Mouse (Mus musculus) heart, embryonic 11.5 days (tissue): ENCODE results near the gene Sh2b2. TPM values are rescaled to one million over a fixed set of nuclear protein-coding genes. Genes with fewer than 3 reads are reported as not detected.

Source experiments
- ATAC-seq: fragments of 200-750 bp; cut with Nextera tagmentation; replicated peaks from 2 replicates; pipeline ENCODE4 v1.8.0; 2017; ENCODE audit warnings: moderate library complexity; ENCODE audit not compliant: insufficient number of reproducible peaks, low FRiP score, low TSS enrichment
- H3K27ac ChIP-seq: fragments of 300-500 bp; sonication (generic); 2 replicates; pipeline ENCODE4 v1.5.1; 2014; ENCODE audit warnings: mild to moderate bottlenecking, low read depth, low read length
- H3K27me3 ChIP-seq: fragments of 300-500 bp; sonication (generic); 2 replicates; pipeline ENCODE4 v1.6.1; 2014; ENCODE audit warnings: mild to moderate bottlenecking, low read length, mixed read lengths; ENCODE audit not compliant: control insufficient read depth, insufficient read depth
- H3K36me3 ChIP-seq: fragments of 300-500 bp; sonication (generic); 2 replicates; pipeline ENCODE4 v1.6.1; 2014; ENCODE audit warnings: mild to moderate bottlenecking, low read length, moderate library complexity, mixed read lengths; ENCODE audit not compliant: control insufficient read depth, insufficient read depth
- H3K4me1 ChIP-seq: fragments of 300-500 bp; sonication (generic); 2 replicates; pipeline ENCODE4 v1.6.1; 2014; ENCODE audit warnings: low read length; ENCODE audit not compliant: control insufficient read depth, insufficient read depth
- H3K4me2 ChIP-seq: fragments of 300-500 bp; sonication (generic); 2 replicates; pipeline ENCODE4 v1.6.1; 2014; ENCODE audit warnings: mild to moderate bottlenecking, moderate library complexity
- H3K4me3 ChIP-seq: fragments of 300-500 bp; sonication (generic); 2 replicates; pipeline ENCODE4 v1.5.1; 2014; ENCODE audit warnings: low read depth, low read length
- H3K9ac ChIP-seq: fragments of 300-500 bp; sonication (generic); 2 replicates; pipeline ENCODE4 v1.6.1; 2014; ENCODE audit warnings: mild to moderate bottlenecking, low read depth, low read length, moderate library complexity
- H3K9me3 ChIP-seq: fragments of 300-500 bp; sonication (generic); replicated peaks from 2 replicates; pipeline ENCODE4 v1.6.1; 2016; ENCODE audit warnings: low read length; ENCODE audit not compliant: control insufficient read depth
- WGBS: fragments of 180-500 bp; shearing (Covaris S2); extraction: QIAGEN DNeasy Blood & Tissue Kit; methylation state at CpG from one replicate; pipeline ENCODE4 v1.1.7; 2014; ENCODE audit not compliant: insufficient replicate concordance; 5-methylcytosine and 5-hydroxymethylcytosine counted together
- polyA plus RNA-seq: library from polyadenylated mRNA; unstranded; fragments of >200 nt; fragmentation: Nextera tagmentation; extraction: Ambion mirVana; gene quantifications from 2 replicates; pipeline ENCODE4 v1.2.1, GENCODE M21; 2014

The Sh2b2 gene
- polyA plus RNA-seq, 1 experiment from 2014 or later: 1.2 TPM

DNA sequence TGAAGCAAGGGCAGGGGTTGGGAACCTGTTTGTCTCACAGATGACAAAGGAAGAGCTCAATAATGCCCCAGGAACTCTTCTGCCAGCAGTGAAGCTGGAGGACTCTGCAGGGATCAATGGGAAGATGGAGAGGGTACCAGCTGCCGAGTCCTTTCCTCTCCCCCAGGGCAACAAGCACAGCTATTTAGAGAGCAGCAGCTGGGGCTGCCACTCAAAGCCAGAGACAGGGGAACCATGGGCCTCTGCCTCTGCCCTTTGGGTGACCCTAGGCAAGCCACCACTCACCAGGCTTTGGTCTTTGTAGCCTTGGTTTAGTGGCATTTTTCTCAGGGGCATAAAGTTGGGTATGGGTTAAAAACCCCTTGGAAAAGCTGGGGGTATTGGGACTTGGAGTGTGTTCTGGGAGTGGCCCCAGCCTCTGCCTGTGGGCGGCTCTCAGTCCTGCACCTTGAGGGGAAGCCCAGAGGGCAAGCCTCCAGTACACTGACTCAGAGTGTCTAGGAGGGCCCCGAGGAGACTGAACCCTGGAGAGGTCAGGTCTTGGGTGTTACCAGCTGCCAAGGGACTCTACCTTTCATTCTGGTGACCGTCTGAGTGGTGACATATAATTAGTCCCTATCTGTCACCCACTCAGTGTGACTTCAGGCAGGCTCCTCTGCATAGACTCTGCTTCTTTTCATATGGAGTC lies 15.9 kb downstream of the Sh2b2 start:
- H3K4me3 ChIP-seq: no peak overlapping the region
- ATAC-seq: no peak
- H3K4me2 ChIP-seq: no peak overlapping the region
- peaks cover 30% of the 10 kb centered on the region for H3K27me3 ChIP-seq
- 0 out of 2 replicates have a peak, but pooled peaks cover 3% of the 10 kb centered on the region for H3K4me1 ChIP-seq
- WGBS: 56% methylated on average over 4 of the region's 4 CpGs
- no peak overlapping the region for H3K27ac ChIP-seq
- no peaks in the 10 kb centered on the region for H3K36me3 ChIP-seq
- no peak overlapping the region for H3K9ac ChIP-seq
- H3K9me3 ChIP-seq: no peaks in the 10 kb centered on the region

GRCm38 (mm10) chr5:136226246-136226876 lies 20.0 kb downstream of the Sh2b2 start:
- no peak overlapping the region for H3K4me2 ChIP-seq
- H3K9me3 ChIP-seq: no peaks in the 10 kb centered on the region
- no peaks in the 10 kb centered on the region for H3K36me3 ChIP-seq
- no peak overlapping the region for H3K27ac ChIP-seq
- H3K9ac ChIP-seq: no peak overlapping the region
- peaks cover 6% of the 10 kb centered on the region for H3K27me3 ChIP-seq
- H3K4me1 ChIP-seq: no peaks in the 10 kb centered on the region
- H3K4me3 ChIP-seq: no peak overlapping the region
- no peak for ATAC-seq
- WGBS: 69% methylated on average over 7 of the region's 7 CpGs

DNA sequence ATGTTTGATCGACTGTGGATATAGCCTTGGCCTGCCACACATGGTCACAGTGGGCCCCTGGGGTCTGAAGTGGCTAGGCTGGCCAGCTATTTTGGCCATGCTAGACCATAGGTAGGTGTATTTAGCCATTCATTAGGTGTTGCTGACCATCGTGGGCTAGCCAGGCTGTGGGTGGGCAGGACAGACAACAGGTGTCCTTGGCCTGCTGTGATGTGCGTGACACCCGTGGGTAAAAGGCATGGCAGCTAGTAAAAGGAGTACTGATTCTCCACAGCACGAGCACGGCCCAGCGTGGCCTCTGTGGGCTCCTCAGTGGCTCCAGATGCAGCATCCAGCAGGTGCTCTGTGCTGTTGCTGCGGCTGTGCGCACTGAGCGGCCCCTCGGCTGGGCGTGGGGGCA lies 27.8 kb downstream of the Sh2b2 start:
- no peaks in the 10 kb centered on the region for H3K4me1 ChIP-seq
- no peak overlapping the region for H3K4me3 ChIP-seq
- no peak overlapping the region for H3K27ac ChIP-seq
- 75% methylated on average over 12 of the region's 12 CpGs for whole genome bisulfite sequencing
- H3K4me2 ChIP-seq: no peak overlapping the region
- no peaks in the 10 kb centered on the region for H3K36me3 ChIP-seq
- no peak for ATAC-seq
- no peaks in the 10 kb centered on the region for H3K27me3 ChIP-seq
- no peaks in the 10 kb centered on the region for H3K9me3 ChIP-seq
- no peak overlapping the region for H3K9ac ChIP-seq

DNA sequence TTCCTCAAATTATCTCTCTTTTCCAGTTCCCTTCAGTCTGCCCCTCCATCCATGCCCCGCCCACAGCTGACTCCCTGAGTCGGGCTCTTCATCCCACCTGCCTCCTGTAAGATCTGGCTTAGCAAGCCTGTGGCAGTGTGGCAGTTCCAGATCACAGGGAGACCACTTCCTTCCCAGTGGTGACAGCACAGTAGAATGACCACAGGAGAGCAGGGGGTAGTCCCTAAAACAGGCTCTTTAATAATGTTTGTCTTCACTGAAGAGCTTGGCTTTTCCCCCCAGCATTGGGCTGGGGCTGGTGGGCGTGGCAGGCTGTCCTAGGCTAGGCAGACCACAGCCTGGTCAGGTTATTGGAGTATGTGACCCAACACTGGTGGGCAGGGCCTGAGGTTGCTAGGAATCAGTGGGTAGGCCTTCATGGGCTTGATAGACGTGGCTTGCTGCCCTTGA lies 28.4 kb downstream of the Sh2b2 start:
- WGBS: 62% methylated on average over 4 of the region's 4 CpGs
- no peak overlapping the region for H3K9ac ChIP-seq
- ATAC-seq: no peak
- H3K4me1 ChIP-seq: no peaks in the 10 kb centered on the region
- H3K27me3 ChIP-seq: no peaks in the 10 kb centered on the region
- no peaks in the 10 kb centered on the region for H3K9me3 ChIP-seq
- H3K27ac ChIP-seq: no peak overlapping the region
- no peaks in the 10 kb centered on the region for H3K36me3 ChIP-seq
- no peak overlapping the region for H3K4me2 ChIP-seq
- no peak overlapping the region for H3K4me3 ChIP-seq

DNA sequence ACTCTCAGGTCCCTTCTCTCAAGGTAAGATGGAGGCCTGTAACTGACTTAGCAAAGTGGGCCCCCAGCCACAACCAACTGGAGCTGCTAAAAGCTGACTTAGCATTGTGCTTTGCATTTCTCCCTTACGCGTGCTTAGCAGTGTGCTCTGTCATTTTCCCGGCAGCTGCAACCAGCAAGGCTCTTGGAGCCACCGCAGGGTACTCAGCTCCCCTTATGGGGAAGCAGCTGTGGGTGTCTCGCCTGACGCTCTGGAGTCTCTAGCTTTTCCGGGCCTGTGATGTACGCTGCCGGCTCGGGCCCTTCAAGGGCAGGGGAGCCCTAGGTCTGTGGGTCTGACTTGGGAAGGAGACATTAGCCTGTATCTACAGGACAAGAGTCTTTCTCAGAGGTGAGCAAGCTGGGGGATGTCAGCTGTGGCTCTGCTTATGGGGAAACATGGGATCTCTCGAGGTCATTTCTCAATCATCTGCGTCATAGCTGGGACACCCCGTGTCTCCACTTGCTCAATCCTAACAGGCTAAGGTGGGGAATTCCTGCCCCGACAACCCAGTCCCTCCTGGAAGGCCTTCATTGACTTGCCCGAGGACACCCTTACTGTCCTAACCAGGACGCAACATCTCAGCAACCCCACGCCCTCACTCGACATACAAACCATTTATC lies 29.2 kb downstream of the Sh2b2 start:
- Histone ChIP-seq H3K4me1 (no peaks in the 10 kb centered on the region), H3K4me2 (no peak overlapping the region), H3K9me3 (no peaks in the 10 kb centered on the region), H3K4me3 (no peak overlapping the region), H3K27ac (no peak overlapping the region), H3K27me3 (no peaks in the 10 kb centered on the region), H3K36me3 (no peaks in the 10 kb centered on the region), H3K9ac (no peak overlapping the region)
- WGBS: 75% methylated on average over 18 of the region's 18 CpGs
- ATAC-seq: no peak

- Histone ChIP-seq H3K27me3 (no peaks in the 10 kb centered on the region), H3K36me3 (no peaks in the 10 kb centered on the region), H3K9me3 (no peaks in the 10 kb centered on the region), H3K4me1 (no peaks in the 10 kb centered on the region), H3K9ac (no peak overlapping the region), H3K27ac (no peak overlapping the region), H3K4me2 (no peak overlapping the region), H3K4me3 (no peak overlapping the region)
- WGBS: 81% methylated on average over 5 of the region's 5 CpGs
- 0 out of 2 replicates have a peak, but pooled peaks have one; percentile 39 for ATAC-seq
Measured at GRCm38 (mm10) chr5:136215958-136216357, 30.4 kb downstream of the Sh2b2 start.

DNA sequence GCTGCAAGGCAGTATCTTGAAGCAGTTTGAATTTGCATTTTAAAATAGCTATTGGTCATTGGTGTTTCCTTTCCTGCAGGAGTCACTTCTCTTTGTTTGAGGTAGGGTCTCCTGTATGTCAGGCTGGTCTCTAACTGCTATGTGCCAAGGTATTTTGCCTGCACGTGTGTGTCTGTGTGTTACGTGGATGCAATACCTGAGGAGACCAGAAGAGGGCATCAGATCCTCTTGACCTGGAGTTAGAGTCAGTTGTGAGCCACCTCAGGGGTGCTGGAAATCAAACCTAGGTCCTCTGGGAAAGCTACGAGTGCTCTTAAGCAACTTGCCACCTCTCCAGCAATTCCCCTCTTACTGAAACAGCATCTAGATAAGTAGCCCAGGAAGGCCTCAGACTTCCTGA lies 31.1 kb downstream of the Sh2b2 start:
- no peaks in the 10 kb centered on the region for H3K27me3 ChIP-seq
- no peak for ATAC-seq
- no peak overlapping the region for H3K9ac ChIP-seq
- no peaks in the 10 kb centered on the region for H3K9me3 ChIP-seq
- WGBS: 87% methylated on average over 3 of the region's 3 CpGs
- H3K4me1 ChIP-seq: no peaks in the 10 kb centered on the region
- H3K4me2 ChIP-seq: no peak overlapping the region
- H3K27ac ChIP-seq: no peak overlapping the region
- no peak overlapping the region for H3K4me3 ChIP-seq
- H3K36me3 ChIP-seq: no peaks in the 10 kb centered on the region

DNA sequence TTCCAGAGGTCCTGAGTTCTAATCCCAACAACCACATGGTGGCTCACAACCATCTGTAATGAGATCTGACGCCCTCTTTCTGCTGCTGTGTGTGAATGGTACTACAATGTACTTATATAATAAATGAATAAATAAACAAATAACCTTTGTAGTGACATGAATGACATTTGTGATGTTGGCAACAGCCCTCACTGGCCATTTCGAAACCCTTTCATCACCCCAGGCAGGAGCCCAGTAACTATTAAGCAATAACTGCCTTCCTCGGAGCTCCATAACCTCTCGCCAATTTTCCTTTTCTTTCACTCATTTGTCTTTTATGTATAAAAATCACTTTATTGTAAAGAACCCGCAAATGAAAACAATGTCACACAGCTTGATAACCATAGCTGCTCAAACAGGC lies 32.6 kb downstream of the Sh2b2 start:
- Histone ChIP-seq H3K9ac (no peak overlapping the region), H3K27ac (no peak overlapping the region), H3K27me3 (no peaks in the 10 kb centered on the region), H3K4me1 (no peaks in the 10 kb centered on the region), H3K9me3 (no peaks in the 10 kb centered on the region), H3K36me3 (no peaks in the 10 kb centered on the region), H3K4me2 (no peak overlapping the region), H3K4me3 (no peak overlapping the region)
- 78% methylated on average over 5 of the region's 5 CpGs for WGBS
- ATAC-seq: no peak
